Mouse (Mus musculus) thymus, postnatal 14 days (tissue): Measurements from ENCODE around the gene Nelfb.
A peak's percentile ranks its signal among the peaks of the same experiment; 100 is the strongest.

Experiments used
- DNase-seq: peaks from one replicate; pipeline ENCODE4 v3.0.0; 2021

Gene Nelfb

DNA sequence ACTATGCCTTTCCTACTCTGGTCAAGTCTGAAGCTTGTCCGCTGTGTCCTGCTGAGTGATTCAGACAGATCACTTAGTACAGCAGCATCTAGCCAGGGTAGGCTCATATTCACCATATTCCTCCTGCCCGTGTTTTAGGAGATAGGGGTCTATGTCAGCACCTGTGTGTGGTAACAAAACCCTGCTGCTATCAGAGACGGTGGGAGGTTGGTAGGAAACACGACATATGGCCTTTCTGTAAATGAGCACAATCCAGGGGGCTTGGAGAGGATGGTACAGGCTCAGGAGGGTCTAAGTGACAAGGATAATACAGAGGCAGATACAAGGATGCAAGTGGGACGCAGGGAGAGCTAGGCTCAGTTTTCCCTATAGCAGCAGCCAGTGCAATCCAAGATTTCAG lies 18.3 kb upstream of the Nelfb start:
- DNase-seq = no peak

DNA sequence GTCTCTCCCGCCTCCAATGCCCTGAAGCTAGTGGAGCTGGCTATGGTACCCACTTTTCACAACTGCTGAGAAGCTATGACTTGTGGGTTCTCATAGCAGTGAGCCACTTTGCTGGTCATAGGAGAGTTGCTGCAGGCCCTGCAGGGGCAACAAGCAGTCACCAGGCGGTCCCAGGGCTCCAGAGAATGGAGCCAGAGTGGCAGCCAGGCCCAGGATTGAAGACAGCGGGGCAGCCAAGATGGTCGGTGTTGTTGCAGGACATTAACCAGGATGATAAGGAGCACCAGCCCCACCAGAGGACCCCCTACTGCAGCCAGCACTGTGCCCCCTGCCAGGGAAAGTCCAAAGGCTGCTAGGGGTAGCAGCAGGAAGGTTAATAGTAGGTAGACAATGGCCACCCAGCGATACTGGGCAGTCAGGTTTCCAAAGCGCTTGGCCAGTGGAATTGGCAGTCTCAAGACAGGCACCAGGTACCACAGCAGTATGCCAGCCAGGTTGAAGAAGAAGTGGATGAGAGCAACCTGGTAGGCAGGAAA lies 17.8 kb upstream of the Nelfb start:
- DNase-seq = no peak

DNA sequence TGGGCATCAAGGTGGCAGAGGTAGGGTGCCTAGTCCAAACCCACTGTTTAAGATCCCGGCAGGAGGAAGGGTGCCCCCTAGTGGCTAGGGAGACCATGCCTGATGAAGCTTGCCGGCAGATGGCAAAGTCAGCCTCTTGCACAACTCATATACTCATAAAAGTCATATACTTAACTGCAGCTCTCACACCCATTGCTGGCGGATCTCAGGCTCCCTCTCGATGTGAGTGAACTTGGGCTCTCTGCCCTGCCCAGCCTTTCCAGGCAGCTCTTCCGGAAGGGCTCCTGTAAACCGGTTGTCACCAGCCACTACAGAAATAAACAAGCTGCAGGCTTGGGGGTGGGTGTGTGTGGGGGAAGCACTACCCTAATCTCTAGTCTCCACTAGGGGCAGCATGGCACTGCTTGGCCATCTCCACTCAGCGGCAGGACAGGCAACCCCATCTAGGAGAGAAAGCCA lies 17.2 kb upstream of the Nelfb start:
- peak; percentile 91 for DNase-seq

GRCm38 (mm10) chr2:25227406-25227805 lies 16.1 kb upstream of the Nelfb start:
- no peak for DNase-seq

DNA sequence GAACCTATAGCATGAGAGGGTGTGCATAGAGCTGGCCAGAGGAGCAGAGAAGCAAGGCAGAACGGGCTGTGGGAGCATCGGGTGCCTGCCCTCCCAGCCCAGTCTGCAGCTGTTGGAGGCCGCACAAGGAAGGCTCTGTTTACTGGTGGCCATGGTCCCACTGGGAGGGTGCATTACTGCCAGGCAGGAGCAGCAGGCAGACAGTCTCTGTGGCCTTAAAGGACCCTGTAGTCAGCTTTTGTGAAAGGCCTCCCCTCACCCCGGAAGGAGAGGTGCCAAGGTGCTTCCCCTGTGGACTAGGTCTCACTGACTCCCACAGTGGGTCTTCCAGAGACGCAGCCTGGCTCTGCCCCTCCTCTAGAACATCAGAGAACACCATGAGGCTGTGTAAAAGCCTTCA lies 15.6 kb upstream of the Nelfb start:
- no peak for DNase-seq

DNA sequence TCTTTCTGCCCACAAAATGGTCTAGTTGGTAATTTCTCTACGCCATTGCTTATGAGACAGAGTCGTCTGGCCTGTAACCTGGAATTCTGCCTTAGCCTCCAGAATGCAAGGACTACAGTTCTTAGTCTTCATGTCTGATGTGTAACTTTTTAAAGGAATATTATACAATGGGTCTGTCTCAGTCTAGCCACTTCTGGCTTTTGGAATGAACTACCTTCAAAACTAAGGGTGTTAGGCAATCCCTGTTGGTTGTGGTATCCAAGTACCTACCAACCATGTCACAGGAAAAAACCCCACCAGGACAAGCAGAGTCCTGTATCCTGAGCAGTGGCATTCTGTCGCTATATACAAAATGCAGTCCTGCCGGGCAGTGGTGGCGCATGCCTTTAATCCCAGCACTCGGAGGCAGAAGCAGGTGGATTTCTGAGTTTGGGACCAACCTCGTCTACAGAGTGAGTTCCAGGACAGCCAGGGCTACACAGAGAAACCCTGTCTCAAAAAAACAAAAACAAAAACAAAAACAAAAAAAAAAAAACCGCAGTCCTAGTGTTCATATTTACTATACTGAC lies 14.6 kb upstream of the Nelfb start:
- no peak for DNase-seq

- DNase-seq = peak; percentile 98
These were observed 13.8 kb upstream of the Nelfb start for GRCm38 (mm10) chr2:25224766-25225752.

GRCm38 (mm10) chr2:25224492-25224765 lies 13.1 kb upstream of the Nelfb start, which contains the start of gene Tubb4b:
Tubb4b (minus strand) TSS chr2:25224702.
- DNase-seq = no peak

DNA sequence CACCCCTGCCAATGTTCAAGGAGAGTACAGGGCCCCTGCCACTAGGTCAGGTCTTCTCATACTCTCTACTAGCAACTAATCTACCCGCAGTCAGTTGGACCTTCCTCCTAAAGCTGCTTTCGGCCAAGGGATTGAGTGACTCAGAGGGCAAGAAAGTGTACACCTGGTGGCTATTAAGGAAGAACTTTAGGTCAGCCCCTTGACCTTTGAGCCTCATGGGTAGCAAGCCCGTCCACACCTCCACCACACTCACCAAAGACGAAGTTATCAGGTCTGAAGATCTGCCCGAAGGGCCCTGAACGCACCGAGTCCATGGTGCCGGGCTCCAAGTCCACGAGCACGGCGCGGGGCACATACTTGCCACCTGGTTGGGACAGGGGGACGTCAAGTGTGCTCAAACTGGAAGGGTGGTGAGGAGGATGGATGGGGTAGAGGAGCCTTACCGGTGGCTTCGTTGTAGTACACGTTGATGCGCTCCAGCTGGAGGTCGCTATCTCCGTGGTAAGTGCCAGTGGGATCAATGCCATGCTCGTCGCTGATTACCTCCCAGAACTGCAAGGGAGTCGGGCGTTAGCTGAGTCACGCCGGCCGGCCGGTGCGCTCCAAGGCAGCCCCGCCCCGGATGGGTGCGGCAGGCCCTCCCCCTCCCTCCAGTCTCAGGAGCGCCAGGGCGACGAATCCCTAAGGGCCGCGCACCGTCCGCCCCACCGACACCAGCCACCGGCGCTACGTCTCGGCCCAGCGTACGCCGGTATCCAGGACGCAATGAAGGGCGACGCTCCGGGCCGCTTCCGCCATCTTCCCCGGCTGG lies 12.6 kb upstream of the Nelfb start:
- DNase-seq = peak; percentile 87

DNA sequence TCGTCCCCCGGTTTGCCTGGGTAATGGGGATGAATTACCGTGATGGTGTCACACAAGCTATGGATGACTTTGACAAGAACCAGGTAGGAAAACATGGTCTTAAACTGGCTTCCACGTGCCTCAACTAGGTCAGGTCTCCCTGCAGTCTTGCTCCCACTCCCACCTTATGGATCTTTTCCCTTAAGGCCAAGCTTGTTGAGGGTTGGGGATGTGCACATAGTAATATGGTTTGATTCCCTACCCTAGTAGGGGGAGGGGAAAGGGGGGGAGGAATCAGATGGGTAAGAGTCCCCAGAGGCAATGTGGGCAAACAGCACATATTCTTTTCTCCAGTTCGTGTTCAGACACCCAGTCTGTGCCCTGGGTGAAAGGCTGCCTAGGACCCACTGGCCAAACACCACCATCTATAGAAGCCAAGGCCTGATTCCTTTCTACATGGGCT lies 10.1 kb upstream of the Nelfb start:
- no peak for DNase-seq

- DNase-seq = no peak
These were observed 7.2 kb upstream of the Nelfb start, which contains the start of gene Fam166a for GRCm38 (mm10) chr2:25218445-25218844. Fam166a (plus strand) TSS chr2:25218745.

GRCm38 (mm10) chr2:25217666-25218065 lies 6.4 kb upstream of the Nelfb start:
- DNase-seq = no peak

DNA sequence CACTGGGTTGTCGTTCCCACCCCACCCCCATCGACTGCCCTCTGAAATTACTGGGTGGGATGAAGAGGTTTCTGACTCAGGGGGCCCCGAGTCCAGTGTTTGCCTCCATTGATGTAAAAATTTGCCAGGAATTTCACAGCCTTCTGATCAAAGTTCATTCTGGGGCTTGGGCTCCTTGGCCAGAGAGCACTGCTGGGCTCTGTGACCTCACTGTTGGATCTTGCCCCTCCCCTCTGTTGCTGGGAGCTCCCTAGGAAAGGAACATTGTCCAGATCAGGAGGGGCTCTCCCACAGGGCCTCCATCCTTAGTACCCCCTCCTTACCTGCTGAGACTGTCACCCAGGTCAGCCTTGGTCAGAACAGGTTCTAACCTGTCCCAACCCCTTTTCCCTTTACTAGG lies 3.2 kb upstream of the Nelfb start, which contains the start of gene Stpg3:
TSS of gene Stpg3 (minus strand) at position 194 of the 400 bp plus-strand sequence.
- no peak for DNase-seq

GRCm38 (mm10) chr2:25213266-25213865 lies 2.1 kb upstream of the Nelfb start:
- no peak for DNase-seq

GRCm38 (mm10) chr2:25210686-25211085 lies 603 bp downstream of the Nelfb start:
- no peak for DNase-seq

- no peak for DNase-seq
These were observed 3.7 kb downstream of the Nelfb start for GRCm38 (mm10) chr2:25207593-25207992.

DNA sequence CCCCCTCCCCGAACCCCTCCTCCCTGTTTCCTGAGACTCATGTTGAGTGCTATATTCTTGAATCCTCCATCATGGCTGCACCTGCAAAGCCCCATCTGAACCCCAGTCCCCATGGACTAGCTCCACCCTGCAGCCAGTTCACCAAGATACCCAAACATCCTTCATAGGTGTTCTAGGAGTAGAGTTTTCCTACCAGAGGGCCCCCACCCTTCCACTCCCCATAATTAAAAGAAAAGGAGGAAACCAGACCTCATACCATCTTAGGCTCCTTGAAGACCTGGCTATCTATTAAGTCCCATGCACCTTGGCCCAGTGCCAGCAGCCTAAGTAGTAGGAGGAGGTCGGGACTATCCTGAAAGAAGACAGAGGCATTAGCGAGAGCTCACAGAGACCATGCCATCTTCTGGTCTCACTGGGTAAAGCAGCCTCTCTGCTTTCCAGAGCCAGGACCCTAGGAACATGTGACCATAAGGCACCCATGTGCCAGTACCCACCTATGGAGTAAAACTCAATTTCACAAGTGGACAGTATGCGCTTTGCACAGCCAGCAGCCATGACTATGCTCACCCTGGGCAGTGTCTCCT lies 7.6 kb downstream of the Nelfb start:
- no peak for DNase-seq

- no peak for DNase-seq
These were observed 10.7 kb downstream of the Nelfb start for GRCm38 (mm10) chr2:25200631-25201030.

- DNase-seq = no peak
These were observed 13.3 kb downstream of the Nelfb start for GRCm38 (mm10) chr2:25197946-25198345.

- DNase-seq = no peak
These were observed 14.1 kb downstream of the Nelfb start for GRCm38 (mm10) chr2:25197191-25197590.

DNA sequence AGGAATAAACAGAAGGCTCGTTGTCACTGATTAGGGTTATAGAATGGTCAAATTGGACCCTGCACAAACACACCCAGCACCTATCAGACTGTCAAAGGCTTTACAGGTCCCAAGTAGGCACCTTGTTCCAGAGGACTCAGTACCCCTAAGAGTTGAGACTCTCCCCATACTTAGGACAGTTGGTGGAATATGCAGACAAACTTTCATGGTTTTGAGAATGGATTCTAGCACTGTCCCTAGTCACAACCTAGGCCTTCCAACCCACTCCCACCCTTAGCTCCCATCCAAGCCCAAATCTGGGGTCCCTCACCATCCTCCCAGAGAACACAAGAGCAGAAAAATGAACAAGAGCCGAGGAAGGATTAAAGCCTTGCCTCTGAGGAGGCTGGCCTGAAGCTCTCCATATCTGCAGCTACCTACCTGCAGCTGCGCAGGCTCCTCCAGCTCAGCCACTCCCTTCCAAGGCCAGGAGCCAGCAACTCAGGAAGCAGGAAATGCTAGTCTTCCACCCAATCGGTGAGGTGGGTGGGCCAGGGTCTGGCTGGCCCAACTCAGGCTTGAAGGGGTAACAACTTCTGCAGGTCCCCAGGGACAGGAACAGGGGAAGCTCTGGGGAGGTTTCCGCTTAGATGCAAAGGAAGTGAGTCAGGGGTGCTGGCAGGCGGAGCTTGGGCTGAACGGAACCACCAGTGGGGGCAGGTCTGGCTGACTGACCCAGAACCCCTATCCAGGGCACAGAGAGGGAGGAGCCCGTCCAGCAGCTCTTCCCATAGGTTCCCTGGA lies 14.9 kb downstream of the Nelfb start, which contains the start of gene Tor4a:
TSS of gene Tor4a (minus strand) at position 715 of the 783 bp plus-strand sequence.
- DNase-seq = peak; percentile 81
